Mouse (Mus musculus): Measurements from ENCODE around the gene Olfr1234. TPM values are rescaled to one million over a fixed set of nuclear protein-coding genes. Genes with fewer than 3 reads are reported as not detected.

Olfr1234 gene
- total RNA-seq (2012; rRNA removed) = not detected in 2 replicates
- total RNA-seq (2014; rRNA removed) = not detected in 2 replicates
- polyA plus RNA-seq (2012; ENCODE audit: insufficient read length, low read depth) = not detected in 2 replicates

DNA sequence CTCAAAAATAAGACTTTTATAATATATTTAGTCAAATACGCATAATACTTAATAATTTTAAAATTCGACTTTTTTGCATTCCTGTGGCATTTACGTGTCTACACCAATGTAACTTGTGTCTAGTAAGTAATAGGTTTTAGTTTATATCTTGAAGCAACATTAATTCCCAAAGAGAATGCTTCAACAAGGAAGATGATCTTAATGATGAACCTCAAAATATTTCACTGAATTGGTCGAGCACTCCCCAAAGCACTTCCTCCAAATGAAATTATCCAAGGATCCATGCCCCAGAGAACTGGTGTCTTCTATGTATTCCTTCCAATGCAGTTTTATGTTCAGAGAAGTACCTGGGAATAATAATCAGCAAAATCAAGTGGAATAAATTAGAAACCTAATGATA is at the start of gene Olfr1234:
Gene Olfr1234, minus strand, starts transcription at position 101 of the 400 bp plus-strand sequence.
- H3K4me2 ChIP-seq (ENCODE audit: insufficient read depth, low read depth, poor library complexity, severe bottlenecking) = no peak within 1 kb of the TSS
- H3K9ac ChIP-seq (ENCODE audit: insufficient read depth, low read depth) = no peak within 1 kb of the TSS
- H3K79me2 ChIP-seq (replicated peaks; ENCODE audit: control insufficient read depth, extremely low read depth, insufficient read depth, poor library complexity, severe bottlenecking) = no peaks in the 10 kb centered on the region
- no peak for TF ChIP-seq CHD2 (IDR thresholded peaks at IDR 0.05; ENCODE audit: low read length)
- no peak for TF ChIP-seq HCFC1 (IDR thresholded peaks at IDR 0.05; ENCODE audit: low read depth, low read length)
- no peak for TF ChIP-seq GABPA (IDR thresholded peaks at IDR 0.05; ENCODE audit: insufficient replicate concordance, low read depth, low read length)
- no peak for TF ChIP-seq ZC3H11A (IDR thresholded peaks at IDR 0.05; ENCODE audit: low read depth, low read length)
- TF ChIP-seq EP300 (IDR thresholded peaks at IDR 0.05; ENCODE audit: low read length) = no peak
- no peak for TF ChIP-seq MYC (IDR thresholded peaks at IDR 0.05; ENCODE audit: low read depth, low read length)
- TF ChIP-seq CHD1 (IDR thresholded peaks at IDR 0.05; ENCODE audit: low read depth, low read length) = no peak
- TF ChIP-seq UBTF (IDR thresholded peaks at IDR 0.05; ENCODE audit: low read depth, low read length) = no peak
- TF ChIP-seq USF1 (IDR thresholded peaks at IDR 0.05; ENCODE audit: low read depth, low read length) = no peak
- TF ChIP-seq E2F4 (IDR thresholded peaks at IDR 0.05; ENCODE audit: insufficient replicate concordance, low read depth, low read length) = no peak
- no peak for TF ChIP-seq SMC3 (IDR thresholded peaks at IDR 0.05; ENCODE audit: low read depth, low read length)
- TF ChIP-seq ELF1 (IDR thresholded peaks at IDR 0.05; ENCODE audit: low read depth, low read length) = no peak
- TF ChIP-seq RAD21 (IDR thresholded peaks at IDR 0.05; ENCODE audit: low read depth, low read length) = no peak
- no peaks in the 10 kb centered on the region for H3K4me1 ChIP-seq (ENCODE audit: control insufficient read depth in 1 of 2, insufficient read depth in 2 of 2)
- H3K27ac ChIP-seq (ENCODE audit: insufficient read depth, low read depth) = no peak within 1 kb of the TSS
- in situ Hi-C loops (cut with MboI; ENCODE audit: low pct_ligation_motif_present, low pct_unique_long_range_greater_than_20kb, low sequenced_read_pairs) (no loop called here), dilution Hi-C loops (cut with MboI; ENCODE audit: extremely low pct_ligation_motif_present, extremely low pct_unique_long_range_greater_than_20kb, low sequenced_read_pairs) (no loop called here)
- H3K9me3 ChIP-seq (replicated peaks; ENCODE audit: low read length) = peaks cover 15% of the 10 kb centered on the region
- no peaks in the 10 kb centered on the region for H3K36me3 ChIP-seq (replicated peaks in 1 of 2; ENCODE audit: control insufficient read depth in 1 of 2, insufficient read depth in 1 of 2, low read length in 1 of 2)
- H3K27me3 ChIP-seq (replicated peaks) = no peaks in the 10 kb centered on the region
- H3K4me3 ChIP-seq (replicated peaks in 1 of 3; ENCODE audit: low read depth in 2 of 3, low read length in 2 of 3, poor library complexity in 1 of 3) = no peak within 1 kb of the TSS
- no peak for DNase-seq (ENCODE audit: extremely low read depth)

DNA sequence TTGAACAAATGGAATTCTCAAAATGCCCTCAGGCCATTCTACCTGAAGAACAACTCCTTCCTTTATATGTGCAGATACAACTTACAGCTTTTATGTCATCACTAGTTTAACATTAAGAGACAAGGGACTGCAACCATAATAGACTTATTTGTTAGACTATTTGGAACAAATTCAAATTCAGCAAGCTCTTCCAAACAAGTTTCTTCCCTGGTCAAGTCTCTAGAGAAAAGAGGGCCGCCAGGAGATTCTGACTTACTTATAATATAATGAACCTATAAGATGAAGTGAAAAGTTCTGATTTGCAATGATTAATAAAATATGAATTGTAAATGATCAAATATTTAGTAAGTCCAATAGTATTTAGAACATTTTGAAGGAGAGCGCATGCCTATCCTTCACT is 44.9 kb upstream of the Olfr1234 start, which contains the start of gene Olfr1238:
Gene Olfr1238, minus strand, starts transcription at position 101 of the 400 bp plus-strand sequence.
- Histone ChIP-seq H3K4me2 (ENCODE audit: insufficient read depth, low read depth, poor library complexity, severe bottlenecking) (no peak within 1 kb of the TSS), H3K27me3 (replicated peaks) (no peaks in the 10 kb centered on the region), H3K9ac (ENCODE audit: insufficient read depth, low read depth) (no peak within 1 kb of the TSS), H3K36me3 (replicated peaks in 1 of 2; ENCODE audit: control insufficient read depth in 1 of 2, insufficient read depth in 1 of 2, low read length in 1 of 2) (no peaks in the 10 kb centered on the region), H3K4me3 (replicated peaks in 1 of 3; ENCODE audit: low read depth in 2 of 3, low read length in 2 of 3, poor library complexity in 1 of 3) (no peak within 1 kb of the TSS), H3K4me1 (ENCODE audit: control insufficient read depth in 1 of 2, insufficient read depth in 2 of 2) (no peaks in the 10 kb centered on the region), H3K9me3 (replicated peaks; ENCODE audit: low read length) (peaks cover 16% of the 10 kb centered on the region), H3K27ac (ENCODE audit: insufficient read depth, low read depth) (no peak within 1 kb of the TSS), H3K79me2 (replicated peaks; ENCODE audit: control insufficient read depth, extremely low read depth, insufficient read depth, poor library complexity, severe bottlenecking) (no peaks in the 10 kb centered on the region)
- no peak for DNase-seq (ENCODE audit: extremely low read depth)
- in situ Hi-C loops (cut with MboI; ENCODE audit: low pct_ligation_motif_present, low pct_unique_long_range_greater_than_20kb, low sequenced_read_pairs) = no loop called here
- TF ChIP-seq KAT2A (IDR thresholded peaks at IDR 0.05; ENCODE audit: insufficient replicate concordance, low read length) (no peak), NELFE (IDR thresholded peaks at IDR 0.05; ENCODE audit: low read depth, low read length) (no peak), BHLHE40 (IDR thresholded peaks at IDR 0.05; ENCODE audit: low read depth, low read length) (no peak), MYC (IDR thresholded peaks at IDR 0.05; ENCODE audit: low read depth, low read length) (no peak), ZKSCAN1 (IDR thresholded peaks at IDR 0.05; ENCODE audit: borderline replicate concordance, low read depth, low read length) (no peak), POLR2AphosphoS2 (IDR thresholded peaks at IDR 0.05; ENCODE audit: low read depth, low read length) (no peak), SMC3 (IDR thresholded peaks at IDR 0.05; ENCODE audit: low read depth, low read length) (no peak), HCFC1 (IDR thresholded peaks at IDR 0.05; ENCODE audit: low read depth, low read length) (no peak), CTCF (conservative IDR thresholded peaks at IDR 0.05 in 1 of 2, IDR thresholded peaks at IDR 0.05 in 1 of 2; ENCODE audit: low read depth in 2 of 2, low read length in 2 of 2) (no peak), ETS1 (conservative IDR thresholded peaks at IDR 0.05; ENCODE audit: low read depth, low read length) (no peak), MAFK (IDR thresholded peaks at IDR 0.05; ENCODE audit: insufficient replicate concordance, low read length) (no peak), RAD21 (IDR thresholded peaks at IDR 0.05; ENCODE audit: low read depth, low read length) (no peak), PAX5 (IDR thresholded peaks at IDR 0.05; ENCODE audit: low read length) (no peak), ZC3H11A (IDR thresholded peaks at IDR 0.05; ENCODE audit: low read depth, low read length) (no peak), JUN (IDR thresholded peaks at IDR 0.05; ENCODE audit: insufficient read depth, low read depth, low read length) (no peak), MEF2A (IDR thresholded peaks at IDR 0.05; ENCODE audit: borderline replicate concordance, low read depth, low read length) (no peak), JUND (conservative IDR thresholded peaks at IDR 0.05; ENCODE audit: low read depth, low read length) (no peak)
- dilution Hi-C loops (cut with MboI; ENCODE audit: extremely low pct_ligation_motif_present, extremely low pct_unique_long_range_greater_than_20kb, low sequenced_read_pairs) = no loop called here

Data from CH12.LX (cell line).